Mouse (Mus musculus): ENCODE measurements around the gene Dtd1.

- no peak for TF ChIP-seq CTCF (IDR thresholded peaks at IDR 0.05; ENCODE audit: low read depth, low read length)
- no peak for TF ChIP-seq POLR2A (IDR thresholded peaks at IDR 0.05; ENCODE audit: insufficient read depth, low read length)
- no peak for TF ChIP-seq EP300 (IDR thresholded peaks at IDR 0.05; ENCODE audit: insufficient read depth, low read depth, low read length)
These were observed 155.3 kb downstream of the Dtd1 start for GRCm38 (mm10) chr2:144755016-144755415.

Data from ES-Bruce4 (cell line).